Mouse (Mus musculus): ENCODE measurements around the gene Cdc42.

Gene Cdc42

DNA sequence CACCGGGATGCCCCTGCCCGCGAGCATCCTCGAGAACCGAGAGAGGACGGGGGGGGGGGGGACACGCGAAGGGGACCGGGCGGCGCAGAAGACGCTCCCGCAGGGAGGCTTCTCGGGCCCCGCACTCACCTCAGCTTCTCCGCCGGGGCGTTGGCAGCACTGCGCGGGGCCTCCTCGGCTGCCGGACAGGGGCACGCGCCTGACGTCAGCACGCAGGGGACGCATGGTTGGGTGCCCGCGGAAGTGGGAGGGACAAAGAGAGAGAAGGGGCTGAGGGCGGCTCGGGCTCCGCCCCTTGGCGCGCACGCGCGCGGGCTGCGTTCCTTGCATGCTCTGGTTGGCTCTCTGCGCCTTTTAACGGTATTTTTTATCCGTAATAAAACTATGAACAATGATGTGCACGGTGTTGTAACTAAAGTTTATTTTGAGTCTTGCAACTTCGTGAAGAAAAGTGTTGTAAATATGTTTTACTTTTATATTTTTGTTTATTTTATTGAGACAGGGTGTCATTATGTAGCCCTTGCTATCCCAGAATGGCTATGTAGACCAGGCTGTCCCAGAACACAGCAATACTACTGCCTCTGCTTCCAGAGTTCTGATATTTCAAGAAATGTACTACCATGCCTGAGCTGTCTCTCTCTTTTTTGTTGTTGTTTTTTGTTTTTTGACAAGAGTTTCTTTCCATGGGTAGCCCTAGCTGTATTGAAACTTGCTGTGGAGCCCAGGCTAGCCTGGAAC, at the start of gene Cdc42:
Gene Cdc42 (minus strand): TSS at position 204 of the 738 bp plus-strand sequence.
- DNase-seq = peak; percentile 98

GRCm38 (mm10) chr4:137405571-137405970, 48.1 kb upstream of the Cdc42 start:
- no peak for DNase-seq

- DNase-seq = peak; percentile 49
Measured at GRCm38 (mm10) chr4:137396641-137397525, 39.4 kb upstream of the Cdc42 start.

- DNase-seq = no peak
Measured at GRCm38 (mm10) chr4:137393378-137394135, 36.0 kb upstream of the Cdc42 start.

GRCm38 (mm10) chr4:137392874-137393273, 35.4 kb upstream of the Cdc42 start:
- DNase-seq = no peak

DNA sequence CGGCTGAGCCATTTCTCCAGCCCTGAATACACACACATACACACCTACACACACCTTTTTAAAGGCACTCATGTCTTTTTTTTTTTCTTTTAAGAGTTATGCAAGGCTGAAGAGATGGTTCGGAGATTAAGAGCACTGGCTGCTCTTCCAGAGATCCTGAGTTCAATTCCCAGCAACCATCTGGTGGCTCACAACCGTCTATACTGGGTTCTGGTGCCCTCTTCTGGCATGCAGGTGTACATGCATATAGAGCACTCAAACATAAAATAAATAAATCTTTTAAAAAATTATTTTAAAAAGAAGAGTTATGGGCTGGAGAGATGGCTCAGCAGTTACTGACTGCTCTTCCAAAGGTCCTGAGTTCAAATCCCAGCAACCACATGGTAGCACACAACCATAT, 33.8 kb upstream of the Cdc42 start:
- no peak for DNase-seq

DNA sequence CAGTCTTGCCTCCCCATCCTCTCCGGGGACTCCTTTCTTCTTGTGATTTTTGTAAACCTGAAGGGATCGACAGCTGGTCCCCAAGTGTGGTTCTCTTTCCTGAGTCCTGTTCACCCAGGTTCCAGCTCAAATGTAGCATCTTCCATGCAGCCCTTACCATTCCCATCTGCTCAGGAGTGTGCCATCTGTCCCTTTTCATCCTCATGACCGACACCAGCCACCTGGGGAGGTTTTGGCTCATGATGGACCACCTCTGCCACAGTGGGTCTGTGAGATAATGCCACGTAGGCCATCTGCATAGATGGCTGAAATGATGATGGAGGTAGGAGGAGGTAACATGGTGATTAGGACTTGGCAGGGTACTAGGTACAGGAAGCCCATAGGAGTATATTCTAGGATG, 32.7 kb upstream of the Cdc42 start:
- DNase-seq = no peak

DNA sequence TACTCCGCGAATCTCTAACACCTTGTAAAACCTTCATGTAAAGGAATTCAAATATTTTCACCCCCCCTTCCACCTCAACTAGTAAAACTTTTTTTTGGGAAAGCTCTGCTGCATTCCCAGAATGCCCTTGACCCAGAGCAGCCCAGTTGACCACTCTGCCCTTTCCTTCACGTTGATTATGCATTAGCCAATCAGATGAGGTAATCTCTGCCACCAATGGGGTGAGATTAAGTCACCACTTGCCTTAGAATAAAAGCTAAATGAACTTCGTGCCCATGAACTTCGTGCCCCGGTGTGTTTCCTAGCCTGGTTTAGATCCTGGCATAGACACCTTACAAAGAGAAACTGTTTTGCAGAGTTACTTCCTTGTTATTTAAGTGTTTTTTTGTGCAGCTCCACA, 31.5 kb upstream of the Cdc42 start:
- peak; percentile 41 for DNase-seq

- peak; percentile 97 for DNase-seq
Measured at GRCm38 (mm10) chr4:137388059-137388794, 30.7 kb upstream of the Cdc42 start.

DNA sequence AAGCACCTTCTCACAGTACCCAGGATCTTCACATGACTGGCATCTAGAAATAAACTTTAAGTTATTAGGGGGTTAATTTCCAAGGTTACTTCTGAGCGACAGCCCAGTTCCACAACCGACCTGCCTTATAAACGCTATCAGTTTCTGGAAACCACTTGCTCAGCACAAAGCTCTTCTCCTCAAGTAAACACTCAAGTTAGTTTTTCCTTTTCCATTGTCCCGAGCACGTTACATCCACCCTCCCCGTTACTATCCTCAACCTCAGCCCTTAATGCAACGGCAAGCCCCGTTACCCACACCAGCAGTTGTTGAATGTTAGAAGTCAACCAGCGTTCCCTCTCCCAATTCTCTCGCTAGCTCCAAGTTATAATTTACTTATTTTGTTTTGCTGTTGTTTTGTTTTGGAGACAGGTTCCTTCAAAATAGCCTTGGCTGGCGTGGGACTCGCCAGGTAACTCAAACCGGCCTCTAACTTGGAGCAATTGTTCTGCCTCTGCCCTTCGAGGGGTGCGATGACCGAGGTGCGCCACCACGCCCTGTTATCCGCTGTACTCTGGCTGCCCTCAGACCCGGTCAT, 30.1 kb upstream of the Cdc42 start:
- no peak for DNase-seq

DNA sequence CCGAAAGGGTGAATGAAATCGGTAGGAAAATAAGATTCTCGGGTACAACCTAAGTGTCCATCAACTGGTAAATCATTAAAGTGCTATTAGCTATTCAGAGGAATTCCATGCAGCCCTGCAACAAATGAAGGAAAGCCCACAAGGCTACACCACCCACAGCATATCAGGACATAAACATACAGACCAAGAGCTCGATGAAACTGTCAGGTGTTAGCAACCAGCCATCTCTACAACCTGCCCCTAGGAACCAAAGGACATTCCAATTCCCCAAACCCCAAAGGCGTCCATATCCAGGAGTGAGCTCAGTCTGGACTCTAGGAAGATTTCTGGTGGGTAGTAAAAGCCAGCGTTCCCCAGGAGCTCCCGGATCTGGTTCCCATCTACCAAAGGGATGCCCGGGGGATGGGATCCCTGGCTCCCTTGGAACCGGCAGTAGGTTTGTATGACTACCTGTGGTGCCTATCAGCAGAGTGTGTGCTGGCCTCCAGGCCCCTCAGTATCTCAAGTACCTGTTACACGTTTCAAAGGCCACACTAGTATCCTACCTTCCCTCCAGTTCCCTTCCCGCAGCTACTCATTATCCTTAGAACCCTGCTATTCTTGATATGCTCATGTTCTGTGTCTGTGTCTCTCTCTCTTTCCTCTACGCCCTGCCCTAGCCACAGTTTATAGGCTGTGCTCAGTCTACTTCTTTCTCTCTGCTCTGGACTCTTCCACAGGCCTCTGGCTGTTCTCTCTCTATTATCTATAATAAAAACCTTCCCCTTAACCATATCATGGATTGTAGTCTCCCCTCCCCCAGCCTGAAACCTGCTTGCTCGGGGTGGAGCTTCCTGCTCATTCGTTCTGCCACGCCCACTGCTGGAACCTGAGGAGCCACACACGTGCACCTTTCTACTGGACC, 23.4 kb upstream of the Cdc42 start:
- no peak for DNase-seq

GRCm38 (mm10) chr4:137379713-137380255, 22.3 kb upstream of the Cdc42 start:
- DNase-seq = no peak

- DNase-seq = no peak
Measured at GRCm38 (mm10) chr4:137379085-137379484, 21.6 kb upstream of the Cdc42 start.

DNA sequence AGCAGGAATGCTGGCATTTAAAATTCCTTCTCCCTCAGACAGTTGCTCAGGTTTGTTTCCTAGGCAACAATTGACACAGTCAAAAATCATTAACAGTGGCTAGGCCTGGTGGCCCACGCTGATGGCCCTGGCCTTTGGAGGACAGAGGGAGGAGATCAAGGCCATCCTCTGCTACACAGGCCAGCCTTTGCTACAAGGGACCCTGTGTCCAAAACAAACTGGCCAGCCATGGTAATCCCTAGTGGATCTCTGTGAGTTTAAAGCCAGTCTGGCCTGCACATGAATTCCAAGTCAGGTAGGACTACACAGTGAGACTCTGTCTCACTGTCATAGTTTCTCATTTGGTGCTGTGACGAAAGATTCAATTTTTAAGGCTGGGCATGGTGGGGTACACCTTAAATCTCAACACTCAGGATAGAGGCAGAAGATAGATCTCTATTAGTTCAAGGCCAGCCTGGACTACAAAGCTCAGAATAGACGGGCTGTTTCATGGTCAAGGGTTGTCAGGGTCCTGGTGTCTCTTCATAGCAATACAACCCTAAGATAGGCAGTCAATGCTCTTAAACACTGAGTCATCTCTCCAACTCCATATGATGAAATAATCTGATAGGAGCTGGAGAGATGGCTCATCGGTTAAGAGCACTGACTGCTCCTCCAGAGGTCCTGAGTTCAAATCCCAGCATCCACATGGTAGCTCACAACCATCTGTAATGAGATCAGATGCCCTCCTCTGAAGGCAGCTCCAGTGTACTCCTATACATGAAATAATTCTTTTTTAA, 20.2 kb upstream of the Cdc42 start:
- no peak for DNase-seq

DNA sequence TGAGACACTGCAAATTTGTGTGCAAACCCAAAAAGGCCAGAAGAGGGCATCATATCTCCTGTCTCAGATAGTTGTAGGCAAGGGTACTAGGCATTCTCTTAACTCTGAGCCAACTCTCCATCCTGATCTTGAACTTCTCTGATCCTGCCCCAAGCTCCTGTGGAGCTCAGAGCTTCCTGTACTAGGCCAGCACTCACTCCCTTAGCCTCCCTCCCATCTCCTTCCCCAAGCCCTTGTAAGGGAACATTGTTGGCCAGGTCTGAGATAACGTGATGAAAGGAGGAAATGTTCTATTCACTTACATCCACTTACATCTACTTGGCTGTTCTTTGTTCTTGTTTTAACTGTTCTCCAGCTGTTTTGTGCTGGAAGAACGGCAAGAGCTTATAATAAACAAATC, 19.3 kb upstream of the Cdc42 start:
- DNase-seq = no peak

GRCm38 (mm10) chr4:137375314-137376278, 18.1 kb upstream of the Cdc42 start:
- DNase-seq = peak; percentile 38

GRCm38 (mm10) chr4:137373711-137374110, 16.2 kb upstream of the Cdc42 start:
- no peak for DNase-seq
